Mouse (Mus musculus) layer of hippocampus, postnatal 36 days (tissue): Measurements from ENCODE around the gene Cdca8. TPM values are rescaled to one million over a fixed set of nuclear protein-coding genes. Genes with fewer than 3 reads are reported as not detected.

Experiments used
- DNase-seq, 2 experiments: peaks; one replicate each; pipeline ENCODE4 v3.0.0; 2022
- total RNA-seq, 2 experiments: library from RNA; stranded (reverse); gene quantifications; 2 replicates each; pipeline ENCODE4 v1.2.3; 2021

The Cdca8 gene
- total RNA-seq, 2 experiments from 2014 or later = 1.9 to 2.0 TPM

- DNase-seq = no peak
Measured at GRCm38 (mm10) chr4:124951036-124951433, 11.9 kb upstream of the Cdca8 start.

GRCm38 (mm10) chr4:124950181-124951035 is 11.3 kb upstream of the Cdca8 start:
- DNase-seq = no peak

- DNase-seq = no peak
Measured at GRCm38 (mm10) chr4:124949488-124949887, 10.4 kb upstream of the Cdca8 start.

GRCm38 (mm10) chr4:124944961-124945360 is 5.8 kb upstream of the Cdca8 start:
- no peak for DNase-seq

GRCm38 (mm10) chr4:124943781-124944180 is 4.7 kb upstream of the Cdca8 start:
- DNase-seq = no peak

GRCm38 (mm10) chr4:124943022-124943421 is 3.9 kb upstream of the Cdca8 start:
- peak; percentile 70 to 79 for DNase-seq

GRCm38 (mm10) chr4:124936613-124937471 is 2.3 kb downstream of the Cdca8 start, which contains the start of gene 9930104L06Rik:
Gene 9930104L06Rik (plus strand): TSS chr4:124937048.
- DNase-seq = peak; percentile 95 to 96

GRCm38 (mm10) chr4:124928102-124928501 is 11.0 kb downstream of the Cdca8 start:
- DNase-seq = no peak

- no peak for DNase-seq
Measured at GRCm38 (mm10) chr4:124905971-124906822, 32.9 kb downstream of the Cdca8 start.

- no peak for DNase-seq
Measured at GRCm38 (mm10) chr4:124905417-124905816, 33.7 kb downstream of the Cdca8 start.

GRCm38 (mm10) chr4:124899906-124900305 is 39.2 kb downstream of the Cdca8 start:
- no peak for DNase-seq

GRCm38 (mm10) chr4:124898428-124898827 is 40.7 kb downstream of the Cdca8 start:
- no peak for DNase-seq

- DNase-seq = peak in 1 of 2 experiments; percentile 33
Measured at GRCm38 (mm10) chr4:124894508-124895428, 44.3 kb downstream of the Cdca8 start.

- no peak for DNase-seq
Measured at GRCm38 (mm10) chr4:124893769-124894168, 45.3 kb downstream of the Cdca8 start.

GRCm38 (mm10) chr4:124890831-124891230 is 48.3 kb downstream of the Cdca8 start:
- peak in 1 of 2 experiments; percentile 45 for DNase-seq

- no peak for DNase-seq
Measured at GRCm38 (mm10) chr4:124889935-124890334, 49.2 kb downstream of the Cdca8 start.

GRCm38 (mm10) chr4:124888702-124889101 is 50.4 kb downstream of the Cdca8 start:
- DNase-seq = no peak

GRCm38 (mm10) chr4:124882151-124882729 is 56.9 kb downstream of the Cdca8 start:
- DNase-seq = no peak

GRCm38 (mm10) chr4:124881341-124881908 is 57.7 kb downstream of the Cdca8 start:
- peak; percentile 82 to 84 for DNase-seq

GRCm38 (mm10) chr4:124880599-124880998 is 58.5 kb downstream of the Cdca8 start, which contains the start of gene Epha10:
Gene Epha10 (plus strand): TSS chr4:124880899.
- no peak for DNase-seq
